In genomic region chr5:110386371-110387330, GRCm38 (mm10) we compare ENCODE assay signal across 8 mouse cellular contexts. TPM values are rescaled to one million over a fixed set of nuclear protein-coding genes. Genes with fewer than 3 reads are reported as not detected.
DNase-seq lines count a peak whose midpoint lies in the region; ATAC-seq and TF ChIP-seq lines count a peak whose summit lies in the region.

No protein-coding gene starts in this region.

- H3K4me3 ChIP-seq in forebrain, embryonic 14.5 days (ENCODE audit: low read depth, low read length) = peak overlapping the region; percentile 87
- peak overlapping the region; percentile 56 for H3K4me3 ChIP-seq in lung, embryonic 14.5 days (ENCODE audit: low read depth, low read length)

- H3K9me3 ChIP-seq in forebrain, embryonic 14.5 days (replicated peaks; ENCODE audit: control insufficient read depth, low read length) = no peaks in the 10 kb centered on the region
- no peaks in the 10 kb centered on the region for H3K9me3 ChIP-seq in lung, embryonic 14.5 days (ENCODE audit: low read depth, low read length)

- under 1% methylated on average over 87 of the region's 90 CpGs for WGBS in forebrain, embryonic 14.5 days
- WGBS in lung, embryonic 14.5 days = under 1% methylated on average over 90 of the region's 90 CpGs

- peak overlapping the region; percentile 90 for H3K9ac ChIP-seq in forebrain, embryonic 14.5 days (ENCODE audit: low read length)
- peak overlapping the region; percentile 63 for H3K9ac ChIP-seq in lung, embryonic 14.5 days

- TF ChIP-seq CTCF in lung, embryonic 14.5 days (IDR thresholded peaks at IDR 0.05; ENCODE audit: low read depth) = no peak

- no peaks in the 10 kb centered on the region for H3K27me3 ChIP-seq in forebrain, embryonic 14.5 days (replicated peaks; ENCODE audit: control insufficient read depth, insufficient read depth, low read length)
- peaks cover 4% of the 10 kb centered on the region; the same call in 1 of the 2 replicates for H3K27me3 ChIP-seq in lung, embryonic 14.5 days (ENCODE audit: insufficient read depth, low read length)

- intact Hi-C loops in heart, postnatal 14 days (cut with DNase I) = no loop called here

- H3K27ac ChIP-seq in forebrain, embryonic 14.5 days (ENCODE audit: low read depth, low read length) = peak overlapping the region; percentile 66; the same call in 1 of the 2 replicates
- H3K27ac ChIP-seq in lung, embryonic 14.5 days (ENCODE audit: low read depth) = no peak overlapping the region

- peak overlapping the region; percentile 72 for H3K4me2 ChIP-seq in forebrain, embryonic 14.5 days (ENCODE audit: low read length)
- H3K4me2 ChIP-seq in lung, embryonic 14.5 days = peak overlapping the region; percentile 69

- H3K36me3 ChIP-seq in forebrain, embryonic 14.5 days (ENCODE audit: control insufficient read depth, insufficient read depth, low read length) = peaks cover 8% of the 10 kb centered on the region; the same call in 1 of the 2 replicates
- H3K36me3 ChIP-seq in lung, embryonic 14.5 days (ENCODE audit: insufficient read depth) = no peaks in the 10 kb centered on the region

- peaks cover 19% of the 10 kb centered on the region for H3K4me1 ChIP-seq in forebrain, embryonic 14.5 days (ENCODE audit: control insufficient read depth, insufficient read depth, low read length)
- H3K4me1 ChIP-seq in lung, embryonic 14.5 days (ENCODE audit: insufficient read depth) = no peaks in the 10 kb centered on the region

- DNase-seq in c-Kit-positive CD71-positive TER-119-negative erythroid progenitor cells, embryonic 14.5 days (ENCODE audit: low read depth) = peak; percentile 24
- peak; percentile 85 for DNase-seq in forebrain, embryonic 14.5 days (ENCODE audit: low spot score)
- peak; percentile 73 to 76 for DNase-seq in heart, postnatal 14 days
- peak; percentile 84 to 90 for DNase-seq in kidney, postnatal 4 days
- DNase-seq in lung, embryonic 14.5 days = peak; percentile 84
- peak; percentile 54 for DNase-seq in ovary, adult 18-20 months (ENCODE audit: low spot score)
- DNase-seq in urinary bladder, adult 2 months (ENCODE audit: low spot score) = peak; percentile 72

- ATAC-seq in CD4-positive, CD25-positive, alpha-beta regulatory T cell, adult 4 months = peak; percentile 54
- ATAC-seq in forebrain, embryonic 14.5 days = peak; percentile 93
- ATAC-seq in lung, embryonic 14.5 days (ENCODE audit: insufficient read depth) = peak; percentile 93

RNA-seq across cellular contexts. Expression of gene Lrcol1, which starts 42.1 kb away (rescaled TPM):
- not detected for polyA plus RNA-seq in CD4-positive, CD25-positive, alpha-beta regulatory T cell, adult 4 months (2017; shearing (Covaris generic))
- polyA plus RNA-seq in forebrain, embryonic 14.5 days (2014; fragmentation: Nextera tagmentation; extraction: Ambion mirVana) = not detected in 2 replicates
- not detected for total RNA-seq in heart, postnatal 14 days (2021)
- polyA plus RNA-seq in lung, embryonic 14.5 days (2014; fragmentation: Nextera tagmentation; extraction: Ambion mirVana) = 2.4 and 2.6 TPM in 2 replicates
- polyA plus RNA-seq in urinary bladder, adult 2 months (2012; rRNA removed) = not detected in 2 replicates

RNA-seq across cellular contexts. Expression of gene P2rx2, which starts 43.6 kb away (rescaled TPM):
- polyA plus RNA-seq in CD4-positive, CD25-positive, alpha-beta regulatory T cell, adult 4 months (2017; shearing (Covaris generic)) = not detected
- polyA plus RNA-seq in forebrain, embryonic 14.5 days (2014; fragmentation: Nextera tagmentation; extraction: Ambion mirVana) = 5.9 and 6.4 TPM in 2 replicates
- not detected for total RNA-seq in heart, postnatal 14 days (2021)
- 14.1 and 15.4 TPM in 2 replicates for polyA plus RNA-seq in lung, embryonic 14.5 days (2014; fragmentation: Nextera tagmentation; extraction: Ambion mirVana)
- 1.7 and 1.8 TPM in 2 replicates for polyA plus RNA-seq in urinary bladder, adult 2 months (2012; rRNA removed)

Comparison
In these comparisons a context has a peak if more than half of its experiments do, and no peak if none do; other contexts are left out.
1. DNase-seq: peak in every context shown above with its lines; median percentile 87 in kidney, postnatal 4 days; 85 in forebrain, embryonic 14.5 days; 84 in lung, embryonic 14.5 days; 74 in heart, postnatal 14 days; 72 in urinary bladder, adult 2 months; 54 in ovary, adult 18-20 months; 24 in c-Kit-positive CD71-positive TER-119-negative erythroid progenitor cells, embryonic 14.5 days.